Mouse (Mus musculus): ENCODE data around the gene Comp.
A peak's percentile ranks its signal among the peaks of the same experiment; 100 is the strongest.

DNA sequence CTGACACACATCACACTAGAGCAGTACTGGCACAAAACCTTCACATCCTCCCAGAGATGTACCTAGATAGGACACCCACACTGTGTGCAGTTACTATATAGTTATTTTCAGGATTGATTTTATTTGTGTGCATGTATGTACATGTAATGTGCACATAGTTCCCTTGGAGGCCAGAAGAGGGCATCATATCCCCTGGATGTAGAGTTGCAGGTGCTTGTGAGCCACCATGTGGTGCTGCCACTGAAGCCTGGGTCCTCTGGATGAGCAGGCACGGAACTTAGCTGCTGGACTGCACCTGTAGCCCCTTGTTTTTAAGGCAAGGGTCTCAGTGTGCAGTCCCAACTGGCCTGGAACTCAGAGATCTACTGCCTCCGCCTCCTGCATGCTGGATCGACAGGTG lies 30.9 kb downstream of the Comp start:
- TF ChIP-seq CTCF (IDR thresholded peaks at IDR 0.05; ENCODE audit: low read depth, low read length) (0 out of 2 replicates have a peak, but pooled peaks have one; percentile 1), POLR2A (IDR thresholded peaks at IDR 0.05; ENCODE audit: extremely low read depth, insufficient read depth, low read length) (no peak)

All from liver, adult 2 months (tissue).